Mouse (Mus musculus): ENCODE data around the gene Ccdc134. TPM values are rescaled to one million over a fixed set of nuclear protein-coding genes. Genes with fewer than 3 reads are reported as not detected.

Gene Ccdc134
- total and polyA plus RNA-seq, 3 experiments, result 17.5 to 19.7 TPM; not detected in 1

DNA sequence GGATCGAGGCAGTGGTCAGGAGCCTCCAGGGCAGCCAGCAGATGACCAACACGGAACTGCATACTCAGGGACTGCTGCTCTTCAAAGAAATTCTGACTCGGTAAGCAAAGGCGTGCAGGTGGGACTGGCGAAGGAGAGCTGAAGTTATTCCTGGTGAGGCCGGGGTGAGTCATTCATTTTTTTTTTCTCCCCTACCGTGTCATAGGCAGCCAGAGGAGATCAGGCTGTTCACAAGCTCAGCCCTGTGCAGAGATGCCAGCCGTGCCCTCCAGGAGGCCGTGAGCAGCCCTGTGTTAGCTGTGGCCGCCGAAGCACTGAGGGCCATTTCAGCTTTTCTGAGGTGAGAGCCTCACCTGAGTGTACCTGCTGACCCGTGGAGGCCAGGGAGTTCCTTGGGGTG lies 41.6 kb upstream of the Ccdc134 start:
- TF ChIP-seq CHD1 (IDR thresholded peaks at IDR 0.05; ENCODE audit: low read depth, low read length), result no peak
- TF ChIP-seq NELFE (IDR thresholded peaks at IDR 0.05; ENCODE audit: low read depth, low read length), result no peak
- no peak for TF ChIP-seq HCFC1 (IDR thresholded peaks at IDR 0.05; ENCODE audit: low read depth, low read length)
- no peak for TF ChIP-seq MAFK (IDR thresholded peaks at IDR 0.05; ENCODE audit: borderline replicate concordance, low read depth, low read length)
- TF ChIP-seq TAL1 (IDR thresholded peaks at IDR 0.05; ENCODE audit: low read length), result no peak
- TF ChIP-seq MAX (IDR thresholded peaks at IDR 0.05; ENCODE audit: low read length), result no peak
- no peak for TF ChIP-seq ZKSCAN1 (IDR thresholded peaks at IDR 0.05; ENCODE audit: low read depth, low read length)
- no peak for TF ChIP-seq NRF1 (IDR thresholded peaks at IDR 0.05; ENCODE audit: insufficient read depth, low read depth, low read length, poor library complexity, severe bottlenecking)
- no peak for TF ChIP-seq RCOR1 (IDR thresholded peaks at IDR 0.05; ENCODE audit: low read depth, low read length)
- Histone ChIP-seq H3K9me3 (replicated peaks; ENCODE audit: insufficient read depth, low read length) (no peaks in the 10 kb centered on the region), H3K4me1 (ENCODE audit: control insufficient read depth in 1 of 2, insufficient read depth in 2 of 2, low read length in 2 of 2) (no peaks in the 10 kb centered on the region), H3K4me3 (ENCODE audit: control insufficient read depth in 1 of 2, insufficient read depth in 1 of 2, low read depth in 2 of 2, low read length in 2 of 2) (no peak overlapping the region), H3K79me2 (ENCODE audit: control insufficient read depth, insufficient read depth, low read length, poor library complexity) (no peaks in the 10 kb centered on the region), H3K9ac (ENCODE audit: control insufficient read depth, low read depth, low read length, poor library complexity, severe bottlenecking) (no peak overlapping the region), H3K27ac (ENCODE audit: control insufficient read depth, low read depth, low read length) (no peak overlapping the region), H3K27me3 (ENCODE audit: control insufficient read depth in 1 of 2, insufficient read depth in 2 of 2, low read length in 2 of 2) (peaks cover 21 to 23% of the 10 kb centered on the region in 2 experiments), H3K36me3 (ENCODE audit: control insufficient read depth in 1 of 2, insufficient read depth in 2 of 2, low read length in 2 of 2) (no peaks in the 10 kb centered on the region)
- no peak for DNase-seq (ENCODE audit: low read depth, low spot score)

DNA sequence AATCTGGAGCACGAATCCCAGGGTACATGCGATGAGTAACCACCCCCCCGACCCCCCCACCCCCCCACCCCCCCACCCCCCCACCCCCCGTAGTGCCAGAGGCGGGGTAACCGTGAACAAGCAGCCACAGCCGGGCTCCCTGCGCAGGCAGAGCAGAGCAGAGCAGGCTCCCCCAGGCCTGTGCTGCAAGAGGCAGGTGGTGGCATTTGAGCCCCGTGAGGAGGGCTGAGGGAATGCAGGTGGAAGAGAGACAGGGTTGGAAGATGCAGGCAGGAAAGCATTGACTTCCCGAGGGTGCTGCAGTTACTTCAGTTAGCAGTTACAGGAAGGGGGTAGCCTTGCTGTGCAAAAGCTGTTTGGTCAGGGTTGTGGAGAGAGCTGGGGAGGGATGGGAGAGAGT lies 40.5 kb upstream of the Ccdc134 start:
- Histone ChIP-seq H3K4me1 (ENCODE audit: control insufficient read depth in 1 of 2, insufficient read depth in 2 of 2, low read length in 2 of 2) (no peaks in the 10 kb centered on the region), H3K4me3 (ENCODE audit: control insufficient read depth in 1 of 2, insufficient read depth in 1 of 2, low read depth in 2 of 2, low read length in 2 of 2) (no peak overlapping the region), H3K9ac (ENCODE audit: control insufficient read depth, low read depth, low read length, poor library complexity, severe bottlenecking) (no peak overlapping the region), H3K27me3 (ENCODE audit: control insufficient read depth in 1 of 2, insufficient read depth in 2 of 2, low read length in 2 of 2) (peaks cover 18 to 21% of the 10 kb centered on the region in 2 experiments), H3K9me3 (replicated peaks; ENCODE audit: insufficient read depth, low read length) (no peaks in the 10 kb centered on the region), H3K79me2 (ENCODE audit: control insufficient read depth, insufficient read depth, low read length, poor library complexity) (no peaks in the 10 kb centered on the region), H3K27ac (ENCODE audit: control insufficient read depth, low read depth, low read length) (no peak overlapping the region), H3K36me3 (ENCODE audit: control insufficient read depth in 1 of 2, insufficient read depth in 2 of 2, low read length in 2 of 2) (no peaks in the 10 kb centered on the region)
- DNase-seq (ENCODE audit: low read depth, low spot score), result no peak
- TF ChIP-seq MAZ (IDR thresholded peaks at IDR 0.05; ENCODE audit: low read depth, low read length) (no peak), RAD21 (IDR thresholded peaks at IDR 0.05; ENCODE audit: low read depth, low read length) (no peak), MEF2A (IDR thresholded peaks at IDR 0.05; ENCODE audit: extremely low read depth, insufficient replicate concordance, low read depth, low read length, poor library complexity, severe bottlenecking) (no peak), NELFE (IDR thresholded peaks at IDR 0.05; ENCODE audit: low read depth, low read length) (no peak), POLR2A (IDR thresholded peaks at IDR 0.05; ENCODE audit: control insufficient read depth in 1 of 2, insufficient read depth in 1 of 2, low read depth in 1 of 2, low read length in 2 of 2, poor library complexity in 1 of 2) (no peak), CTCF (IDR thresholded peaks at IDR 0.05 in 2 of 3, conservative IDR thresholded peaks at IDR 0.05 in 1 of 3; ENCODE audit: control insufficient read depth in 1 of 3, insufficient read depth in 1 of 3, low read depth in 2 of 3, low read length in 3 of 3, poor library complexity in 1 of 3, severe bottlenecking in 1 of 3) (no peak), TBP (IDR thresholded peaks at IDR 0.05; ENCODE audit: low read depth, low read length) (no peak), ZKSCAN1 (IDR thresholded peaks at IDR 0.05; ENCODE audit: low read depth, low read length) (no peak), E2F4 (IDR thresholded peaks at IDR 0.05; ENCODE audit: borderline replicate concordance, low read depth, low read length) (no peak), UBTF (IDR thresholded peaks at IDR 0.05; ENCODE audit: borderline replicate concordance, insufficient read depth, low read depth, low read length) (no peak), ZC3H11A (IDR thresholded peaks at IDR 0.05; ENCODE audit: low read depth, low read length) (no peak), ETS1 (IDR thresholded peaks at IDR 0.05; ENCODE audit: low read depth, low read length) (no peak), RCOR1 (IDR thresholded peaks at IDR 0.05; ENCODE audit: low read depth, low read length) (no peak), ZMIZ1 (IDR thresholded peaks at IDR 0.05; ENCODE audit: low read depth, low read length) (no peak), CHD1 (IDR thresholded peaks at IDR 0.05; ENCODE audit: low read depth, low read length) (no peak), ZNF384 (IDR thresholded peaks at IDR 0.05; ENCODE audit: low read depth, low read length) (no peak), POLR2AphosphoS5 (IDR thresholded peaks at IDR 0.05; ENCODE audit: borderline replicate concordance, low read depth, low read length) (no peak), EP300 (IDR thresholded peaks at IDR 0.05; ENCODE audit: low read depth in 1 of 2, low read length in 2 of 2) (no peak), BHLHE40 (IDR thresholded peaks at IDR 0.05; ENCODE audit: borderline replicate concordance, low read depth, low read length) (no peak)
